Mouse (Mus musculus): ENCODE results near the gene Mettl23. TPM values are rescaled to one million over a fixed set of nuclear protein-coding genes. Genes with fewer than 3 reads are reported as not detected.
A peak's percentile ranks its signal among the peaks of the same experiment; 100 is the strongest.

The Mettl23 gene
- polyA plus RNA-seq, 1 experiment from 2014 or later, result 79.9 TPM

DNA sequence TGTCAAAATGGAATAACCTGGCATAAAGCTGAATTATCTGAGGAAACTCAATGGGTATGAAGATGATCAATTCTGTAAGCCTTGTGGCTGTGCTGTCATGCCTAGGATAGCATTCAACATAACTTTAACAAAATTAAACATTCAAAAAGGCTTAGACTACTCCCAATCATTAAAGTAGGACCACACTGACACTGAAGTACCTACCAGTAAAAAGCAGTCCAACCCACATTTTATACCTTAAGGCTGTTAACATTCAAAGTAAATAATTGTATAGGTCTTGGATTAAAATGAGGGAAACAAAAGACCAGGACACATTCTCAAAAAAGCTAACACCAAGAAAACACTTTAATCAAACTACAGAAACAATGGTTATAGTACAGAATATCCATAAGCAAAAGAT, 6.5 kb downstream of the Mettl23 start:
- Histone ChIP-seq H3K27me3 (no peaks in the 10 kb centered on the region), H3K9me3 (replicated peaks) (no peaks in the 10 kb centered on the region), H3K4me1 (peaks cover 21% of the 10 kb centered on the region), H3K9ac (no peak overlapping the region), H3K4me2 (replicated peaks) (no peak overlapping the region), H3K4me3 (replicated peaks) (no peak overlapping the region), H3K27ac (replicated peaks) (no peak overlapping the region), H3K36me3 (peaks cover 24% of the 10 kb centered on the region)
- ATAC-seq (ENCODE audit: insufficient number of reproducible peaks, low FRiP score, low TSS enrichment, low read depth), result no peak

DNA sequence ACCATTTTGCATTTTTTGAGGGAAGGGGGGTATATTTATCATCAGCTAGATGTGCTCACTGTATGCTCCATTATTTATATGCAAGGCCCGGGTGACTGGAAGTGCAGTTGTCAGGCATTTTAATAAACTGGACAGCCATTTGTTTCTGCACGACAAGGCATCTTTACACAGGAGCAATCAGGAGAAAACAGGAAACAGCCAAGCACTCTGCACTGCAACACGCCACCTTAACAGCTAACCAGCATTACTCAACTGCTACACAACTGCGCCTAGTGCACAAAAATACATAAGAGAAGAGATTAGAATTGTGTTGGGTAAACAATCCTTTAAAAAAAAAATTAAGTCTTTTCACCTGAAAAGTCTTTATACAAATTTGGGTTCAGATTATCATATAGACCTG, 7.0 kb downstream of the Mettl23 start:
- Histone ChIP-seq H3K4me2 (replicated peaks) (peak overlapping the region; percentile 79), H3K27ac (replicated peaks) (no peak overlapping the region), H3K4me3 (replicated peaks) (0 out of 2 replicates have a peak overlapping the region, but pooled peaks have one; percentile 9), H3K36me3 (peaks cover 24% of the 10 kb centered on the region), H3K9ac (no peak overlapping the region), H3K4me1 (peaks cover 25% of the 10 kb centered on the region), H3K27me3 (no peaks in the 10 kb centered on the region), H3K9me3 (replicated peaks) (no peaks in the 10 kb centered on the region)
- ATAC-seq (ENCODE audit: insufficient number of reproducible peaks, low FRiP score, low TSS enrichment, low read depth), result no peak
- WGBS, result 51% methylated on average over 4 of the region's 4 CpGs

DNA sequence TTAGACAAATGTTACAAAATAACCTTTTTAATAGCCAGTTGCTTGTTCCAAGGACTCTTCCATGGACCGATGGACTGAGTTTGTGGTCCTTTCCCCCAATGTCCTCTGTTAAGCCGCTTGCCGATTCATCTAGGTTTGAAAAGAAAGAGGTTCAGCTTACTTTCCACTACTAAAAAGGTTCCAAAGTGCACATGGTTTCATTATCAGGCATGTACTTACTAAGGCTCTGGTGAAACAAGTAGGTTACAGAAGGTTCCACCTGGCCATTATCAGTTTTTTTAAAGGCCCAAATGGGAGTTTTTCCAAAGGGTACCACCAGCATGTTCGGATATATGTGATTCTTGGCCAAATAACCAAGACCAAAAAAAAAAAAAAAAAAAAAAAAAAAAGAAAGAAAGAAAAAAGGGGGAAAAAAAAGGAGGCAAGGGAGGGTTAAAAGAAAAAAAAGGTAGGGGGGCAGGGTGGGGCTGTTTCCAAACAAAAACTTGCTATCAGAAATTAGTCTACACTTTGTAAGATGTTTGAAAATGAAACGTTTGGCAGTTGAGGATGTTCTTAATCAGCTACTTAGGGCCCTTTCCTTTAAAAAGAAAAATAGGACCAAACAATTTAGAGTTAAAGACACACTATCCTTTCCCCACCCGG, 7.9 kb downstream of the Mettl23 start:
- ATAC-seq (ENCODE audit: insufficient number of reproducible peaks, low FRiP score, low TSS enrichment, low read depth), result no peak
- H3K9me3 ChIP-seq (replicated peaks), result no peaks in the 10 kb centered on the region
- H3K4me3 ChIP-seq (replicated peaks), result peak overlapping the region; percentile 98
- WGBS, result 24% methylated on average over 6 of the region's 6 CpGs
- H3K36me3 ChIP-seq, result peaks cover 27% of the 10 kb centered on the region
- peaks cover 27% of the 10 kb centered on the region for H3K4me1 ChIP-seq
- H3K9ac ChIP-seq, result peak overlapping the region; percentile 90
- peak overlapping the region; percentile 79 for H3K4me2 ChIP-seq (replicated peaks)
- H3K27me3 ChIP-seq, result no peaks in the 10 kb centered on the region
- H3K27ac ChIP-seq (replicated peaks), result peak overlapping the region; percentile 100; the same call in 1 of the 2 replicates

DNA sequence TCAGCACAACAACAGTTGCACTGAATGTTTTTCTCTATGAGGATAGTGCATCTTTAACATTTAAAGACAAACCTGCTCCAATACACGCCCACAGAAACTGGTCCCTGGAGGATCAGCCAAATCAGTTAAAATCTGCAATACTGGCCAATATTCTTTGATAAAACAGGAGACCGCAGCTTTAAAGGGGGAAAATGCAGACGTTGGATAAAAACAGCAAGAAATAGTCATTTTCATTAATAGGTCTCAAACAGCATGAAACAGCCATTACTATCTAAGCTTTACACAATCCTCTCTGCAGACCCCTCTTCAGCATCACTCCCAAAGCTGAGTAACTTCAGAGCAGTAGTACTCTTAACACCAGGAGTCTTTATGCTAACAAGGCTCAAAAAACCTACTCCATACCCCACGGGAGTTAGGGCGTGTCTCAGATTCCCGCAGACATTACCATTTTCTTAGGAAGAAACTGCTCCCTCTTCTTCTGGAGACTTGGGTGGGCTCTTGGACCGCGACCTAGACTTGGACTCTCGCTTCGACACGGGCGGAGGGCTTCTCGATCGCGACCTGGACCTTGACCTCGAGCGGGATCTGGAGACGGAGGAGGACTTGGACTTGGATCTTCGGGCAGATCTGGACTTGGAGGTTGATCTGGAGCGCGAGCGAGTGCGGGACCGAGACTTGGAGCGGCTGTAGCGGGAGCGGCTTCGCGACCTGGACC, 8.7 kb downstream of the Mettl23 start:
- Histone ChIP-seq H3K27ac (replicated peaks) (peak overlapping the region; percentile 100), H3K36me3 (peaks cover 27% of the 10 kb centered on the region), H3K4me3 (replicated peaks) (peak overlapping the region; percentile 98), H3K9me3 (replicated peaks) (no peaks in the 10 kb centered on the region), H3K27me3 (no peaks in the 10 kb centered on the region), H3K4me1 (peaks cover 20% of the 10 kb centered on the region), H3K4me2 (replicated peaks) (peak overlapping the region; percentile 79), H3K9ac (peak overlapping the region; percentile 90)
- under 1% methylated on average over 29 of the region's 29 CpGs for WGBS
- ATAC-seq (ENCODE audit: insufficient number of reproducible peaks, low FRiP score, low TSS enrichment, low read depth), result no peak

- H3K36me3 ChIP-seq, result peaks cover 26% of the 10 kb centered on the region
- H3K4me3 ChIP-seq (replicated peaks), result peak within 1 kb of the TSS; percentile 98
- H3K27ac ChIP-seq (replicated peaks), result peak within 1 kb of the TSS; percentile 100
- peak within 1 kb of the TSS; percentile 79 for H3K4me2 ChIP-seq (replicated peaks)
- H3K27me3 ChIP-seq, result no peaks in the 10 kb centered on the region
- H3K9ac ChIP-seq, result peak within 1 kb of the TSS; percentile 90
- peak; percentile 71 for ATAC-seq (ENCODE audit: insufficient number of reproducible peaks, low FRiP score, low TSS enrichment, low read depth)
- H3K4me1 ChIP-seq, result peaks cover 19% of the 10 kb centered on the region
- no peaks in the 10 kb centered on the region for H3K9me3 ChIP-seq (replicated peaks)
- under 1% methylated on average over 76 of the region's 91 CpGs for WGBS
These were observed 9.3 kb downstream of the Mettl23 start, which contains the start of gene Mfsd11 for GRCm38 (mm10) chr11:116852291-116852890. Mfsd11 (plus strand) TSS chr11:116852440.

- WGBS, result under 1% methylated on average over 74 of the region's 74 CpGs
- Histone ChIP-seq H3K4me2 (replicated peaks) (peak within 1 kb of the TSS; percentile 79), H3K27me3 (no peaks in the 10 kb centered on the region), H3K27ac (replicated peaks) (peak within 1 kb of the TSS; percentile 100), H3K36me3 (peaks cover 20% of the 10 kb centered on the region), H3K9me3 (replicated peaks) (no peaks in the 10 kb centered on the region), H3K9ac (peak within 1 kb of the TSS; percentile 90), H3K4me1 (peaks cover 19% of the 10 kb centered on the region), H3K4me3 (replicated peaks) (peak within 1 kb of the TSS; percentile 98)
- ATAC-seq (ENCODE audit: insufficient number of reproducible peaks, low FRiP score, low TSS enrichment, low read depth), result peak; percentile 90
These were observed 9.9 kb downstream of the Mettl23 start, which contains the start of gene Srsf2 for GRCm38 (mm10) chr11:116852891-116853511. Srsf2 (minus strand) TSS chr11:116853094.

GRCm38 (mm10) chr11:116853512-116853928, 10.4 kb downstream of the Mettl23 start:
- peak; percentile 90 for ATAC-seq (ENCODE audit: insufficient number of reproducible peaks, low FRiP score, low TSS enrichment, low read depth)
- under 1% methylated on average over 36 of the region's 36 CpGs for WGBS
- no peaks in the 10 kb centered on the region for H3K27me3 ChIP-seq
- peak overlapping the region; percentile 98 for H3K4me3 ChIP-seq (replicated peaks)
- peak overlapping the region; percentile 90 for H3K9ac ChIP-seq
- peak overlapping the region; percentile 100 for H3K27ac ChIP-seq (replicated peaks)
- H3K9me3 ChIP-seq (replicated peaks), result no peaks in the 10 kb centered on the region
- peak overlapping the region; percentile 63 for H3K4me2 ChIP-seq (replicated peaks)
- peaks cover 19% of the 10 kb centered on the region for H3K4me1 ChIP-seq
- H3K36me3 ChIP-seq, result peaks cover 15% of the 10 kb centered on the region

- peak overlapping the region; percentile 90 for H3K9ac ChIP-seq
- WGBS, result 22% methylated on average over 10 of the region's 10 CpGs
These were observed 11.2 kb downstream of the Mettl23 start for GRCm38 (mm10) chr11:116854279-116854678.

GRCm38 (mm10) chr11:116857183-116857850, 14.2 kb downstream of the Mettl23 start:
- H3K9me3 ChIP-seq (replicated peaks), result no peaks in the 10 kb centered on the region
- no peak overlapping the region for H3K27ac ChIP-seq (replicated peaks)
- WGBS, result 49% methylated on average over 12 of the region's 12 CpGs
- peaks cover 36% of the 10 kb centered on the region for H3K36me3 ChIP-seq
- peaks cover 10% of the 10 kb centered on the region for H3K4me1 ChIP-seq
- H3K4me3 ChIP-seq (replicated peaks), result no peak overlapping the region
- ATAC-seq (ENCODE audit: insufficient number of reproducible peaks, low FRiP score, low TSS enrichment, low read depth), result no peak
- H3K9ac ChIP-seq, result no peak overlapping the region
- H3K27me3 ChIP-seq, result no peaks in the 10 kb centered on the region
- H3K4me2 ChIP-seq (replicated peaks), result no peak overlapping the region

More at GRCm38 (mm10) chr11:116854279-116854678, 11.2 kb downstream of the Mettl23 start:
- H3K4me2 ChIP-seq (replicated peaks), result peak overlapping the region; percentile 63
- no peak for ATAC-seq (ENCODE audit: insufficient number of reproducible peaks, low FRiP score, low TSS enrichment, low read depth)
- H3K36me3 ChIP-seq, result peaks cover 18% of the 10 kb centered on the region
- H3K4me1 ChIP-seq, result peaks cover 19% of the 10 kb centered on the region
- H3K9me3 ChIP-seq (replicated peaks), result no peaks in the 10 kb centered on the region
- H3K27me3 ChIP-seq, result no peaks in the 10 kb centered on the region
- H3K4me3 ChIP-seq (replicated peaks), result peak overlapping the region; percentile 98
- peak overlapping the region; percentile 100 for H3K27ac ChIP-seq (replicated peaks)

DNA sequence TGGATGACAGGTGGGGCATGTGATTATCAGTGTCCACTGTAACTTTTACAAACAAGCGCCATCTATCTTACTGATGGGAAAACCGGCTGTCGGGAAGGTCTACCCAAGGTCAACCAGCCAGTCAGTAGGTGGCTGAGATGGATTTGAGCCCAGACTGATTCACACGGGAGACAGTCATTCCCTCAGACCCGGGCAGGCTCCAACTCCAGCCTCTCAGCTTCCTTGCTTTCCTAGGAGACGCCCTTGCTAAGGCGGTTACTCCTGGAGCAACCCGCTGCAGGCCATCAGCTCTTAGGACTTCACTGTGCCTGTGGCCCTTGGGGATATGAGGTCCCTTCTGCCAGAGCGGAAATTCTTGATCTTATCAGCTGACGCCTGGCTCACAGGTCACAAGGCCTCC, 21.4 kb downstream of the Mettl23 start:
- no peaks in the 10 kb centered on the region for H3K4me1 ChIP-seq
- WGBS, result 80% methylated on average over 10 of the region's 10 CpGs
- no peak overlapping the region for H3K4me3 ChIP-seq (replicated peaks)
- H3K4me2 ChIP-seq (replicated peaks), result no peak overlapping the region
- H3K36me3 ChIP-seq, result peaks cover 82% of the 10 kb centered on the region
- no peaks in the 10 kb centered on the region for H3K9me3 ChIP-seq (replicated peaks)
- no peak for ATAC-seq (ENCODE audit: insufficient number of reproducible peaks, low FRiP score, low TSS enrichment, low read depth)
- H3K9ac ChIP-seq, result no peak overlapping the region
- no peak overlapping the region for H3K27ac ChIP-seq (replicated peaks)
- H3K27me3 ChIP-seq, result no peaks in the 10 kb centered on the region
